Mouse (Mus musculus): ENCODE results near the gene Serpina3g. TPM values are rescaled to one million over a fixed set of nuclear protein-coding genes. Genes with fewer than 3 reads are reported as not detected.

Gene Serpina3g
- polyA plus RNA-seq, 1 experiment, result 3.2 TPM

DNA sequence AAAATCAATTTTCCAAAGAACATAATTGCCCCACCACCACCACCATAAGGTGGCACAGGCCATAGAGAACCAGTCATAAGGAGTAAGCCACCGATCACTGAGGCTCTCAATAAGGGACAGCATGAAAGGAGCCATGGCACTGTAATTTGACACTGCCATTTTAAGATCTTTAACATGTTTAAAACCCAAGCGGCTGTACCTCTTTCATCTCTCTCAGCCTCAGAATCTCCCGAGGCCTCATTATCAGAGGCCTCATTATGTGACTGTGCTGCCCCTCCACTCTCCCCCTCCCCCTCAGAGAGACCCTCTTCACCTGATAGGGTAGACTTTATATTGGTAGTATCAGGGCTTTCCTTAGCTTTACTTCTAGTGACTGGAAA, 43.0 kb downstream of the Serpina3g start:
- DNase-seq (ENCODE audit: low read depth), result no peak

- DNase-seq (ENCODE audit: low read depth), result no peak
Observed at GRCm38 (mm10) chr12:104283380-104283779, 47.3 kb downstream of the Serpina3g start.

DNA sequence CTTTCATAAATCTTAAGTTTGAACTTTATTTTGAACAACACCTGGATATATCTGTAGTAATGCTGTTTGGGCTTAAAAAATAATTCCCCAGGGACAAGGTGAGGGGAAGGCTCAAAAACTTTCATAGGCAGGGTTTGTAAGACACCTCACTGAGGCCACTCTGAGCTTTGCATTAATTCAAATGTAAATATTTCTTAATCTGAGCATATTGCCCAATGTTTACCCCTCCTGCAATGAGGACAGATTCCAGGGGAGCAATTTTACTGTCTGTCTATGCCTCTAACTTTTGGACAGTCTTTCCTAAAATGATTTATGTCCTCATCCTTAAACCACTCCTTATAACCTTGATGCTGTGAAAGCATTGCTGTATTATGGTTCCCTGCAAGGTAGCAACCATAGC, 52.3 kb downstream of the Serpina3g start:
- no peak for DNase-seq (ENCODE audit: low read depth)

DNA sequence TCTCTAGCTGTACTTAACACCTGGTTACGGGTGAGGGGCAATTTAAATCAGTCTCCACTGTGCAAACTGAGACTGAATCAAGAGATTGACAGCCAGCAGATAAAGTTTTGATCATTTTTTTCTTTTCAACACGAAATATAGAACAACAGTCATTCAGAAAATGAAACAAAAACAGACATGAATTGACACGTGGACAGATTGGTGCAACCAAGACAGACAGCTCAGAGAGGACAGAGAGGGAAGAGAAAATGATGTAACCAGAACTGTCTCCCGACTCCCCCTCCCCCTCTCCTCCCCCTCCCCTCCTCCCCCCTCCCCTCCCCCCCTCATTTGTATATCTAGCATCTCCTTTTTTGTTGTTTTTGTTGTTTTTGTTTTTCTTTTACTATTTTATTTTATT, 53.8 kb downstream of the Serpina3g start:
- no peak for DNase-seq (ENCODE audit: low read depth)

Other genes with a start within 250 kb of the Serpina3g start
- not detected in 2 replicates for gene Serpina11, start 246.3 kb upstream of the Serpina3g start, polyA plus RNA-seq (2012; rRNA removed)
- gene Serpina9, start 222.5 kb upstream of the Serpina3g start, polyA plus RNA-seq (2012; rRNA removed), result not detected in 2 replicates
- 0.07 TPM in 1 of 2 replicates, not detected in the other for gene Serpina12, start 191.8 kb upstream of the Serpina3g start, polyA plus RNA-seq (2012; rRNA removed)
- gene Serpina5, start 135.1 kb upstream of the Serpina3g start, polyA plus RNA-seq (2012; rRNA removed), result 0.05 and 0.14 TPM in 2 replicates
- gene Serpina3a, start 123.5 kb upstream of the Serpina3g start, polyA plus RNA-seq (2012; rRNA removed), result not detected in 2 replicates
- 0.08 and 0.91 TPM in 2 replicates for gene Serpina3b, start 108.2 kb upstream of the Serpina3g start, polyA plus RNA-seq (2012; rRNA removed)
- gene Serpina3c, start 82.4 kb upstream of the Serpina3g start, polyA plus RNA-seq (2012; rRNA removed), result 49.4 and 89.8 TPM in 2 replicates
- 0.27 and 0.57 TPM in 2 replicates for gene Serpina3f, start 21.7 kb upstream of the Serpina3g start, polyA plus RNA-seq (2012; rRNA removed)
- 1.1 and 1.3 TPM in 2 replicates for gene Serpina3i, start 26.9 kb downstream of the Serpina3g start, polyA plus RNA-seq (2012; rRNA removed)
- gene Serpina3j, start 78.3 kb downstream of the Serpina3g start, polyA plus RNA-seq (2012; rRNA removed), result 0.46 TPM in 1 of 2 replicates, not detected in the other
- 0.92 and 2.1 TPM in 2 replicates for gene Serpina3k, start 102.2 kb downstream of the Serpina3g start, polyA plus RNA-seq (2012; rRNA removed)
- 1.5 and 3.5 TPM in 2 replicates for gene Serpina3m, start 102.2 kb downstream of the Serpina3g start, polyA plus RNA-seq (2012; rRNA removed)
- 148 and 496 TPM in 2 replicates for gene Serpina3n, start 170.5 kb downstream of the Serpina3g start, polyA plus RNA-seq (2012; rRNA removed)
- 0.24 and 0.25 TPM in 2 replicates for gene Gsc, start 237.1 kb downstream of the Serpina3g start, polyA plus RNA-seq (2012; rRNA removed)

Data from gonadal fat pad, adult 2 months (tissue).